Comparison of ENCODE assay signal across 9 mouse cellular contexts in genomic region chr6:128296750-128297393, GRCm38 (mm10). TPM values are rescaled to one million over a fixed set of nuclear protein-coding genes. Genes with fewer than 3 reads are reported as not detected.
DNase-seq lines count a peak whose midpoint lies in the region; ATAC-seq and TF ChIP-seq lines count a peak whose summit lies in the region.
"Had no signal": no experiment of that assay in that cellular context is flagged by ENCODE, and none has a peak within 500 bp of the region (broad histone marks: within the 10 kb centered on the region; RNA-seq: fewer than 3 reads in every experiment).

No protein-coding gene starts in this region.

- no peaks in the 10 kb centered on the region for H3K9me3 ChIP-seq in liver, postnatal 0 days (ENCODE audit: low read length)
- H3K9me3 ChIP-seq in limb, embryonic 15.5 days: no peaks in the 10 kb centered on the region
- H3K9me3 ChIP-seq: midbrain, embryonic 12.5 days had no signal

- no peak for TF ChIP-seq CTCF in heart, adult 2 months (IDR thresholded peaks at IDR 0.05)
- TF ChIP-seq CTCF in liver, adult 2 months (IDR thresholded peaks at IDR 0.05; ENCODE audit: low read depth, low read length): no peak
- no peak for TF ChIP-seq CTCF in liver, postnatal 0 days (IDR thresholded peaks at IDR 0.05; ENCODE audit: low read depth)

- H3K27ac ChIP-seq in heart, adult 2 months: peak overlapping the region; percentile 81
- peak overlapping the region; percentile 22; the same call in 1 of the 2 replicates for H3K27ac ChIP-seq in liver, adult 2 months (replicated peaks; ENCODE audit: insufficient read depth, low read depth, low read length)
- no peak overlapping the region for H3K27ac ChIP-seq in liver, postnatal 0 days (ENCODE audit: low read depth)
- H3K27ac ChIP-seq in limb, embryonic 15.5 days: 0 out of 2 replicates have a peak overlapping the region, but pooled peaks have one; percentile 6
- H3K27ac ChIP-seq: midbrain, embryonic 12.5 days had no signal

- TF ChIP-seq POLR2A in heart, adult 2 months (IDR thresholded peaks at IDR 0.05; ENCODE audit: insufficient read depth, low read depth, low read length): no peak
- no peak for TF ChIP-seq POLR2A in liver, adult 2 months (IDR thresholded peaks at IDR 0.05; ENCODE audit: extremely low read depth, insufficient read depth, low read length)

- peak in 1 of 2 experiments; percentile 10 for DNase-seq in heart, adult 2 months
- DNase-seq in heart, postnatal 10 days: no peak
- DNase-seq in liver, adult 2 months (ENCODE audit: extremely low read depth, low read depth, low spot score): no peak
- DNase-seq in liver, postnatal 0 days: no peak
- peak; percentile 88 for DNase-seq in cerebellum, adult 8-10 months
- DNase-seq in right cerebral cortex, postnatal 36 days (ENCODE audit: low spot score in 2 of 2): no peak
- no peak for DNase-seq in ovary, postnatal 10 days (ENCODE audit: low spot score)

- no peak overlapping the region for H3K9ac ChIP-seq in heart, adult 2 months (ENCODE audit: low read depth, low read length)
- no peak overlapping the region for H3K9ac ChIP-seq in liver, adult 2 months (ENCODE audit: low read depth, low read length)
- no peak overlapping the region for H3K9ac ChIP-seq in liver, postnatal 0 days (replicated peaks)
- H3K9ac ChIP-seq in limb, embryonic 15.5 days: no peak overlapping the region
- H3K9ac ChIP-seq: midbrain, embryonic 12.5 days had no signal

- no peaks in the 10 kb centered on the region for H3K36me3 ChIP-seq in heart, adult 2 months (ENCODE audit: control insufficient read depth, insufficient read depth, low read length)
- no peaks in the 10 kb centered on the region for H3K36me3 ChIP-seq in liver, adult 2 months (ENCODE audit: control insufficient read depth, insufficient read depth, low read length)
- no peaks in the 10 kb centered on the region for H3K36me3 ChIP-seq in liver, postnatal 0 days (replicated peaks; ENCODE audit: insufficient read depth, low read length)
- H3K36me3 ChIP-seq in limb, embryonic 15.5 days: no peaks in the 10 kb centered on the region
- H3K36me3 ChIP-seq: midbrain, embryonic 12.5 days had no signal

- ATAC-seq in liver, postnatal 0 days: no peak
- ATAC-seq in limb, embryonic 15.5 days (ENCODE audit: insufficient number of reproducible peaks, low FRiP score, low TSS enrichment, low read depth): no peak

- no peaks in the 10 kb centered on the region for H3K27me3 ChIP-seq in heart, adult 2 months (ENCODE audit: control insufficient read depth, insufficient read depth, low read length)
- peaks cover 7% of the 10 kb centered on the region; the same call in 1 of the 2 replicates for H3K27me3 ChIP-seq in liver, adult 2 months (ENCODE audit: control insufficient read depth, insufficient read depth, low read length)
- H3K27me3 ChIP-seq in liver, postnatal 0 days (ENCODE audit: insufficient read depth, low read length): peaks cover 40% of the 10 kb centered on the region
- H3K27me3 ChIP-seq in limb, embryonic 15.5 days: peaks cover 30% of the 10 kb centered on the region

- H3K4me3 ChIP-seq in heart, adult 2 months: no peak overlapping the region
- no peak overlapping the region for H3K4me3 ChIP-seq in liver, adult 2 months (ENCODE audit: insufficient read depth, low read depth, low read length)
- H3K4me3 ChIP-seq in liver, postnatal 0 days (ENCODE audit: low read depth, low read length): no peak overlapping the region
- H3K4me3 ChIP-seq in limb, embryonic 15.5 days: no peak overlapping the region
- H3K4me3 ChIP-seq: midbrain, embryonic 12.5 days had no signal

- peaks cover 18% of the 10 kb centered on the region for H3K4me1 ChIP-seq in heart, adult 2 months (ENCODE audit: control insufficient read depth, insufficient read depth, low read length)
- H3K4me1 ChIP-seq in liver, adult 2 months (ENCODE audit: control insufficient read depth, insufficient read depth, low read length): no peaks in the 10 kb centered on the region
- H3K4me1 ChIP-seq in liver, postnatal 0 days (ENCODE audit: insufficient read depth): peaks cover 4% of the 10 kb centered on the region; the same call in 1 of the 2 replicates
- peaks cover 37% of the 10 kb centered on the region for H3K4me1 ChIP-seq in limb, embryonic 15.5 days

- TF ChIP-seq EP300 in heart, adult 2 months (IDR thresholded peaks at IDR 0.05; ENCODE audit: insufficient read depth, low read depth, low read length): no peak
- TF ChIP-seq EP300 in liver, postnatal 0 days (IDR thresholded peaks at IDR 0.05; ENCODE audit: low read depth): no peak

- 44% methylated on average over 11 of the region's 11 CpGs for WGBS in heart, adult 2 months
- WGBS in liver, adult 2 months: 52% methylated on average over 11 of the region's 11 CpGs
- 41% methylated on average over 11 of the region's 11 CpGs for WGBS in liver, postnatal 0 days (ENCODE audit: insufficient replicate concordance)
- WGBS in limb, embryonic 15.5 days: 22% methylated on average over 11 of the region's 11 CpGs

- H3K79me2 ChIP-seq in heart, adult 2 months (replicated peaks; ENCODE audit: control insufficient read depth, insufficient read depth, low read length): no peaks in the 10 kb centered on the region
- H3K79me2 ChIP-seq in liver, adult 2 months (ENCODE audit: control insufficient read depth, insufficient read depth, low read length): no peaks in the 10 kb centered on the region

- intact Hi-C loops in heart, adult 2 months (cut with DNase I): loop anchor here (5.0 to 10.0 kb wide), 2 partner anchors 35 to 1752 kb away; no protein-coding TSS in a partner anchor
- intact Hi-C loops in heart, postnatal 10 days (cut with DNase I): no loop called here

- no peak overlapping the region for H3K4me2 ChIP-seq in liver, postnatal 0 days (ENCODE audit: low read depth, low read length)
- no peak overlapping the region for H3K4me2 ChIP-seq in limb, embryonic 15.5 days
- H3K4me2 ChIP-seq: midbrain, embryonic 12.5 days had no signal

RNA-seq across cellular contexts. Expression of gene Tead4, which starts 3.8 kb away (rescaled TPM):
- 1 to 10 TPM; 3.3 to 3.7 TPM for total RNA-seq in heart, adult 2 months (2021)
- polyA plus RNA-seq in heart, adult 2 months (2012; rRNA removed): 0.98 and 1.8 TPM in 2 replicates
- total RNA-seq in heart, postnatal 10 days (2021): 1 to 10 TPM; 5.7 to 6.1 TPM
- 0.13 and 0.18 TPM in 2 replicates for total RNA-seq in liver, adult 2 months (2014; rRNA removed)
- 0.06 and 0.39 TPM in 2 replicates for polyA plus RNA-seq in liver, adult 2 months (2012; rRNA removed)
- polyA plus RNA-seq in liver, postnatal 0 days (2015; fragmentation: Nextera tagmentation; extraction: Ambion mirVana): 0.28 and 0.34 TPM in 2 replicates
- 4.9 and 8.9 TPM in 2 replicates for polyA plus RNA-seq in limb, embryonic 15.5 days (2015; fragmentation: Nextera tagmentation; extraction: Ambion mirVana)

RNA-seq across cellular contexts. Expression of gene Tulp3, which starts 58.8 kb away (rescaled TPM):
- total RNA-seq in heart, adult 2 months (2021): 1 to 10 TPM; 5.4 to 6.4 TPM
- 10.2 and 11.2 TPM in 2 replicates for polyA plus RNA-seq in heart, adult 2 months (2012; rRNA removed)
- total RNA-seq in heart, postnatal 10 days (2021): 1 to 10 TPM; 8.7 to 8.9 TPM
- total RNA-seq in liver, adult 2 months (2014; rRNA removed): 0.74 TPM in 2 replicates
- 0.86 and 0.92 TPM in 2 replicates for polyA plus RNA-seq in liver, adult 2 months (2012; rRNA removed)
- polyA plus RNA-seq in liver, postnatal 0 days (2015; fragmentation: Nextera tagmentation; extraction: Ambion mirVana): 0.81 and 1.2 TPM in 2 replicates
- polyA plus RNA-seq in limb, embryonic 15.5 days (2015; fragmentation: Nextera tagmentation; extraction: Ambion mirVana): 19.7 and 19.8 TPM in 2 replicates
